Mouse (Mus musculus) liver, embryonic 13.5 days (tissue): ENCODE results near the gene Miox. TPM values are rescaled to one million over a fixed set of nuclear protein-coding genes. Genes with fewer than 3 reads are reported as not detected.

Experiments used
- ATAC-seq: fragments of 200-750 bp; cut with Nextera tagmentation; 2 replicates; pipeline ENCODE4 v1.8.0; 2017; ENCODE audit warnings: low read depth, mild to moderate bottlenecking, moderate number of reproducible peaks, moderate library complexity
- DNase-seq: peaks from one replicate; pipeline ENCODE4 v3.0.0; 2022
- H3K27ac ChIP-seq: fragments of 300-500 bp; sonication (generic); 2 replicates; pipeline ENCODE4 v1.5.1; 2015; ENCODE audit warnings: moderate library complexity, mild to moderate bottlenecking, inconsistent platforms
- H3K27me3 ChIP-seq: fragments of 300-500 bp; sonication (generic); 2 replicates; pipeline ENCODE4 v1.6.1; 2015; ENCODE audit warnings: mild to moderate bottlenecking, inconsistent platforms
- H3K36me3 ChIP-seq: fragments of 300-500 bp; sonication (generic); 2 replicates; pipeline ENCODE4 v1.6.1; 2015; ENCODE audit warnings: mild to moderate bottlenecking, inconsistent platforms
- H3K4me1 ChIP-seq: fragments of 300-500 bp; sonication (generic); replicated peaks from 2 replicates; pipeline ENCODE4 v1.6.1; 2015; ENCODE audit warnings: inconsistent platforms
- H3K4me2 ChIP-seq: fragments of 300-500 bp; sonication (generic); 2 replicates; pipeline ENCODE4 v1.6.1; 2015; ENCODE audit warnings: inconsistent platforms, mild to moderate bottlenecking, moderate library complexity
- H3K4me3 ChIP-seq: fragments of 300-500 bp; sonication (generic); replicated peaks from 2 replicates; pipeline ENCODE4 v1.5.1; 2015; ENCODE audit warnings: mild to moderate bottlenecking, inconsistent platforms
- H3K9ac ChIP-seq: fragments of 300-500 bp; sonication (generic); 2 replicates; pipeline ENCODE4 v1.6.1; 2015; ENCODE audit warnings: mild to moderate bottlenecking, inconsistent platforms
- H3K9me3 ChIP-seq: fragments of 300-500 bp; sonication (generic); replicated peaks from 2 replicates; pipeline ENCODE4 v1.6.1; 2016; ENCODE audit warnings: inconsistent platforms
- WGBS: fragments of 180-500 bp; shearing (Covaris S2); methylation state at CpG from one replicate; pipeline ENCODE4 v1.1.7; 2015; ENCODE audit not compliant: insufficient replicate concordance; 5-methylcytosine and 5-hydroxymethylcytosine counted together
- polyA plus RNA-seq: library from polyadenylated mRNA; unstranded; fragments of >200 nt; fragmentation: Nextera tagmentation; extraction: Ambion mirVana; gene quantifications from 2 replicates; pipeline ENCODE4 v1.2.1, GENCODE M21; 2015

Miox gene
- 5.6 and 6.8 TPM in 2 replicates for polyA plus RNA-seq

- no peak within 1 kb of the TSS for H3K9ac ChIP-seq
- no peak for DNase-seq
- 0 out of 2 replicates have a peak, but pooled peaks cover 5% of the 10 kb centered on the region for H3K27me3 ChIP-seq
- no peak within 1 kb of the TSS for H3K4me3 ChIP-seq
- no peak within 1 kb of the TSS for H3K27ac ChIP-seq
- H3K4me1 ChIP-seq: 0 out of 2 replicates have a peak, but pooled peaks cover 4% of the 10 kb centered on the region
- 76% methylated on average over 7 of the region's 7 CpGs for WGBS
- H3K4me2 ChIP-seq: no peak within 1 kb of the TSS
- H3K36me3 ChIP-seq: no peaks in the 10 kb centered on the region
- no peaks in the 10 kb centered on the region for H3K9me3 ChIP-seq
- no peak for ATAC-seq
Measured at GRCm38 (mm10) chr15:89334271-89334670, at the start of gene Miox. Gene Miox, plus strand, starts transcription at chr15:89334398.

- ATAC-seq (peak; percentile 79), DNase-seq (peak; percentile 41)
- Histone ChIP-seq H3K4me3 (no peak overlapping the region), H3K4me1 (peaks cover 44% of the 10 kb centered on the region), H3K4me2 (peak overlapping the region; percentile 70), H3K36me3 (peaks cover 96% of the 10 kb centered on the region), H3K9me3 (no peaks in the 10 kb centered on the region), H3K27me3 (no peaks in the 10 kb centered on the region), H3K27ac (peak overlapping the region; percentile 90), H3K9ac (peak overlapping the region; percentile 62)
Measured at GRCm38 (mm10) chr15:89285004-89285403, 49.2 kb upstream of the Miox start.

GRCm38 (mm10) chr15:89285478-89285877 lies 48.7 kb upstream of the Miox start:
- no peaks in the 10 kb centered on the region for H3K27me3 ChIP-seq
- peak overlapping the region; percentile 31 for H3K4me3 ChIP-seq
- H3K27ac ChIP-seq: peak overlapping the region; percentile 90
- WGBS: 32% methylated on average over 5 of the region's 5 CpGs
- no peaks in the 10 kb centered on the region for H3K9me3 ChIP-seq
- ATAC-seq (peak; percentile 96), DNase-seq (peak; percentile 60)
- H3K9ac ChIP-seq: peak overlapping the region; percentile 62
- peaks cover 96% of the 10 kb centered on the region for H3K36me3 ChIP-seq
- peak overlapping the region; percentile 70 for H3K4me2 ChIP-seq
- H3K4me1 ChIP-seq: peaks cover 44% of the 10 kb centered on the region

- 70% methylated on average over 7 of the region's 7 CpGs for WGBS
- H3K4me2 ChIP-seq: peak overlapping the region; percentile 70
- peak overlapping the region; percentile 90 for H3K27ac ChIP-seq
- H3K36me3 ChIP-seq: peaks cover 96% of the 10 kb centered on the region
- no peaks in the 10 kb centered on the region for H3K27me3 ChIP-seq
- H3K4me1 ChIP-seq: peaks cover 46% of the 10 kb centered on the region
- H3K9ac ChIP-seq: peak overlapping the region; percentile 62
- ATAC-seq: peak; percentile 24; the same call in 1 of the 2 replicates
- H3K9me3 ChIP-seq: no peaks in the 10 kb centered on the region
- peak overlapping the region; percentile 31 for H3K4me3 ChIP-seq
- DNase-seq: no peak
Measured at GRCm38 (mm10) chr15:89286114-89286513, 48.1 kb upstream of the Miox start.

GRCm38 (mm10) chr15:89286582-89286981 lies 47.6 kb upstream of the Miox start:
- H3K36me3 ChIP-seq: peaks cover 95% of the 10 kb centered on the region
- 0 out of 2 replicates have a peak overlapping the region, but pooled peaks have one; percentile 62 for H3K9ac ChIP-seq
- ATAC-seq (no peak), DNase-seq (no peak)
- no peak overlapping the region for H3K27ac ChIP-seq
- 74% methylated on average over 5 of the region's 5 CpGs for WGBS
- 0 out of 2 replicates have a peak overlapping the region, but pooled peaks have one; percentile 31 for H3K4me3 ChIP-seq
- H3K27me3 ChIP-seq: no peaks in the 10 kb centered on the region
- peaks cover 51% of the 10 kb centered on the region for H3K4me1 ChIP-seq
- H3K9me3 ChIP-seq: no peaks in the 10 kb centered on the region
- H3K4me2 ChIP-seq: peak overlapping the region; percentile 70; the same call in 1 of the 2 replicates

- DNase-seq (no peak), ATAC-seq (no peak)
- H3K27me3 ChIP-seq: no peaks in the 10 kb centered on the region
- H3K9ac ChIP-seq: no peak overlapping the region
- H3K27ac ChIP-seq: no peak overlapping the region
- no peaks in the 10 kb centered on the region for H3K9me3 ChIP-seq
- no peak overlapping the region for H3K4me3 ChIP-seq
- 90% methylated on average over 23 of the region's 23 CpGs for WGBS
- H3K4me2 ChIP-seq: no peak overlapping the region
- H3K36me3 ChIP-seq: peaks cover 95% of the 10 kb centered on the region
- H3K4me1 ChIP-seq: peaks cover 68% of the 10 kb centered on the region
Measured at GRCm38 (mm10) chr15:89288227-89288767, 45.9 kb upstream of the Miox start.

GRCm38 (mm10) chr15:89289455-89289854 lies 44.7 kb upstream of the Miox start:
- Histone ChIP-seq H3K4me1 (peaks cover 70% of the 10 kb centered on the region), H3K4me2 (no peak overlapping the region), H3K9me3 (no peaks in the 10 kb centered on the region), H3K27ac (no peak overlapping the region), H3K27me3 (no peaks in the 10 kb centered on the region), H3K4me3 (no peak overlapping the region), H3K9ac (no peak overlapping the region), H3K36me3 (peaks cover 95% of the 10 kb centered on the region)
- 92% methylated on average over 11 of the region's 11 CpGs for WGBS
- no peak for ATAC-seq
- no peak for DNase-seq

- H3K36me3 ChIP-seq: peaks cover 97% of the 10 kb centered on the region
- WGBS: 47% methylated on average over 3 of the region's 3 CpGs
Measured at GRCm38 (mm10) chr15:89291521-89291920, 42.7 kb upstream of the Miox start.

GRCm38 (mm10) chr15:89292795-89293194 lies 41.4 kb upstream of the Miox start:
- 33% methylated on average over 2 of the region's 2 CpGs for WGBS
- H3K4me3 ChIP-seq: no peak overlapping the region
- H3K9me3 ChIP-seq: no peaks in the 10 kb centered on the region
- ATAC-seq (no peak), DNase-seq (no peak)
- peaks cover 56% of the 10 kb centered on the region for H3K4me1 ChIP-seq
- peak overlapping the region; percentile 3; the same call in 1 of the 2 replicates for H3K9ac ChIP-seq
- peak overlapping the region; percentile 76 for H3K27ac ChIP-seq
- no peaks in the 10 kb centered on the region for H3K27me3 ChIP-seq
- H3K4me2 ChIP-seq: no peak overlapping the region
- H3K36me3 ChIP-seq: peaks cover 93% of the 10 kb centered on the region

More at GRCm38 (mm10) chr15:89291521-89291920, 42.7 kb upstream of the Miox start:
- Histone ChIP-seq H3K4me3 (no peak overlapping the region), H3K27me3 (no peaks in the 10 kb centered on the region), H3K27ac (no peak overlapping the region), H3K9me3 (no peaks in the 10 kb centered on the region), H3K4me2 (no peak overlapping the region), H3K4me1 (peaks cover 66% of the 10 kb centered on the region), H3K9ac (no peak overlapping the region)
- DNase-seq: peak; percentile 59
- peak; percentile 83 for ATAC-seq

- H3K9me3 ChIP-seq: no peaks in the 10 kb centered on the region
- H3K36me3 ChIP-seq: peaks cover 84% of the 10 kb centered on the region
- no peak overlapping the region for H3K27ac ChIP-seq
- H3K4me3 ChIP-seq: no peak overlapping the region
- no peak overlapping the region for H3K4me2 ChIP-seq
- H3K4me1 ChIP-seq: peaks cover 51% of the 10 kb centered on the region
- no peaks in the 10 kb centered on the region for H3K27me3 ChIP-seq
- 89% methylated on average over 10 of the region's 10 CpGs for WGBS
- H3K9ac ChIP-seq: no peak overlapping the region
- ATAC-seq (no peak), DNase-seq (no peak)
Measured at GRCm38 (mm10) chr15:89293778-89294177, 40.4 kb upstream of the Miox start.

GRCm38 (mm10) chr15:89295580-89296165 lies 38.5 kb upstream of the Miox start:
- H3K36me3 ChIP-seq: peaks cover 82% of the 10 kb centered on the region
- H3K9me3 ChIP-seq: no peaks in the 10 kb centered on the region
- H3K4me2 ChIP-seq: no peak overlapping the region
- no peak overlapping the region for H3K9ac ChIP-seq
- H3K4me3 ChIP-seq: no peak overlapping the region
- 63% methylated on average over 8 of the region's 8 CpGs for whole genome bisulfite sequencing
- peak; percentile 69 for ATAC-seq
- H3K27me3 ChIP-seq: no peaks in the 10 kb centered on the region
- H3K27ac ChIP-seq: no peak overlapping the region
- DNase-seq: no peak
- H3K4me1 ChIP-seq: peaks cover 51% of the 10 kb centered on the region

GRCm38 (mm10) chr15:89296465-89296864 lies 37.7 kb upstream of the Miox start:
- no peak overlapping the region for H3K27ac ChIP-seq
- no peak overlapping the region for H3K4me3 ChIP-seq
- no peak for DNase-seq
- H3K4me1 ChIP-seq: peaks cover 46% of the 10 kb centered on the region
- no peaks in the 10 kb centered on the region for H3K27me3 ChIP-seq
- H3K4me2 ChIP-seq: no peak overlapping the region
- H3K9me3 ChIP-seq: no peaks in the 10 kb centered on the region
- 73% methylated on average over 1 of the region's 1 CpGs for WGBS
- peaks cover 83% of the 10 kb centered on the region for H3K36me3 ChIP-seq
- ATAC-seq: no peak
- no peak overlapping the region for H3K9ac ChIP-seq
